Mouse (Mus musculus): ENCODE measurements around the gene Adat1. TPM values are rescaled to one million over a fixed set of nuclear protein-coding genes. Genes with fewer than 3 reads are reported as not detected.
A peak's percentile ranks its signal among the peaks of the same experiment; 100 is the strongest.

Adat1 gene
- total and polyA plus RNA-seq, 2 experiments, result 2.7 to 2.8 TPM

- Histone ChIP-seq H3K9ac (ENCODE audit: low read depth, low read length) (no peak within 1 kb of the TSS), H3K79me2 (ENCODE audit: control insufficient read depth, insufficient read depth, low read length) (peaks cover 3% of the 10 kb centered on the region; the same call in 1 of the 2 replicates), H3K36me3 (ENCODE audit: control insufficient read depth, insufficient read depth, low read length) (peaks cover 16% of the 10 kb centered on the region), H3K4me1 (ENCODE audit: control insufficient read depth, insufficient read depth, low read length) (no peaks in the 10 kb centered on the region; the same call in 1 of the 2 replicates), H3K27ac (replicated peaks; ENCODE audit: insufficient read depth, low read depth, low read length) (no peak within 1 kb of the TSS), H3K27me3 (ENCODE audit: control insufficient read depth, insufficient read depth, low read length) (no peaks in the 10 kb centered on the region), H3K4me3 (ENCODE audit: insufficient read depth, low read depth, low read length) (no peak within 1 kb of the TSS)
- no peak for TF ChIP-seq CTCF (IDR thresholded peaks at IDR 0.05; ENCODE audit: low read depth, low read length)
- no peak for TF ChIP-seq POLR2A (IDR thresholded peaks at IDR 0.05; ENCODE audit: extremely low read depth, insufficient read depth, low read length)
- 95% methylated on average over 11 of the region's 11 CpGs for WGBS
- no peak for DNase-seq (ENCODE audit: extremely low read depth, low read depth, low spot score)
Observed at GRCm38 (mm10) chr8:112014936-112015335, 22.8 kb upstream of the Adat1 start, which contains the start of gene Gm6793. Gm6793 (minus strand) TSS chr8:112015036.

- Histone ChIP-seq H3K79me2 (ENCODE audit: control insufficient read depth, insufficient read depth, low read length) (peaks cover 8% of the 10 kb centered on the region; the same call in 1 of the 2 replicates), H3K27ac (replicated peaks; ENCODE audit: insufficient read depth, low read depth, low read length) (peak overlapping the region; percentile 57), H3K36me3 (ENCODE audit: control insufficient read depth, insufficient read depth, low read length) (peaks cover 2% of the 10 kb centered on the region; the same call in 1 of the 2 replicates), H3K9ac (ENCODE audit: low read depth, low read length) (peak overlapping the region; percentile 88), H3K4me1 (ENCODE audit: control insufficient read depth, insufficient read depth, low read length) (no peaks in the 10 kb centered on the region; the same call in 1 of the 2 replicates), H3K4me3 (ENCODE audit: insufficient read depth, low read depth, low read length) (peak overlapping the region; percentile 92), H3K27me3 (ENCODE audit: control insufficient read depth, insufficient read depth, low read length) (no peaks in the 10 kb centered on the region)
- DNase-seq (ENCODE audit: extremely low read depth, low read depth, low spot score), result peak; percentile 51
- WGBS, result under 1% methylated on average over 40 of the region's 40 CpGs
- no peak for TF ChIP-seq POLR2A (IDR thresholded peaks at IDR 0.05; ENCODE audit: extremely low read depth, insufficient read depth, low read length)
- TF ChIP-seq CTCF (IDR thresholded peaks at IDR 0.05; ENCODE audit: low read depth, low read length), result no peak
Observed at GRCm38 (mm10) chr8:112011816-112012242, 19.7 kb upstream of the Adat1 start.

DNA sequence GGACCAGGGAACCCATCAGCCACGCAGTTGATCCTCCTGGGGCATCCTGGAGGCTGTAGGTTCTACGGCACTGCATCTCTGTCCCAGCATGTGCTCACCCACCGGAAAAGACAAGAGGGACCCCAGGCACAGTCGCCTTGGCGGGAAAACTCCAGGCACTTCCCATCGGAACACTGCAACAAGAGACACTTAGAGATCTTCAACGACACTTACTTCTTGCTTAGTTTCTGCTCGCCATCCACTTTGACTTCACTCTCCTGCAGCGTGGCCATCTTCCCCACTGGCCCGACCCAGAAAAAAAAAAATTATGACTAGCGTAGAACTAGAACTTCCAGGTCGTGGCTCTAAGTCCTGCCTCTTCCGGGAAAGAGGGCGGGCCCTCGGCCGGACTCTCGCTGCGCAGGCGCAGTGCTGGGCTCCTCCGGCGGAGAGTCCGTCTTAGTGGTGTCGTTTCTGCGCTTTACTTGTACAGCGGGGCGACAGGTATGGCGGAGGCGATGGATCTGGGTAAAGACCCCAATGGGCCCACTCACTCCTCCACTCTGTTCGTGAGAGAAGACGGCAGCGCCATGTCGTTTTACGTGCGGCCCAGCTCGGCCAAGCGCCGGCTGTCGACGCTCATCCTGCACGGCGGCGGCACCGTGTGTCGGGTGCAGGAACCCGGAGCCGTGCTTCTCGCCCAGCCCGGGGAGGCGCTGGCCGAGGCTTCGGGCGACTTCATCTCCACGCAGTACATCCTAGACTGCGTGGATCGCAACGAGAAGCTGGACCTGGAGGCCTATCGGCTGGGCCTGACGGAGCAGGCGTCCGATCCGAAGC lies 19.1 kb upstream of the Adat1 start, which contains the start of the genes Kars and Terf2ip:
Kars (minus strand) TSS at position 327 of the 819 bp plus-strand sequence.
Terf2ip (plus strand) TSS at position 402 of the 819 bp plus-strand sequence.
- no peaks in the 10 kb centered on the region; the same call in 1 of the 2 replicates for H3K4me1 ChIP-seq (ENCODE audit: control insufficient read depth, insufficient read depth, low read length)
- H3K79me2 ChIP-seq (ENCODE audit: control insufficient read depth, insufficient read depth, low read length), result peaks cover 8% of the 10 kb centered on the region; the same call in 1 of the 2 replicates
- no peaks in the 10 kb centered on the region for H3K27me3 ChIP-seq (ENCODE audit: control insufficient read depth, insufficient read depth, low read length)
- peak within 1 kb of the TSS; percentile 57 for H3K27ac ChIP-seq (replicated peaks; ENCODE audit: insufficient read depth, low read depth, low read length)
- DNase-seq (ENCODE audit: extremely low read depth, low read depth, low spot score), result peak; percentile 85
- WGBS, result under 1% methylated on average over 61 of the region's 61 CpGs
- peak within 1 kb of the TSS; percentile 88 for H3K9ac ChIP-seq (ENCODE audit: low read depth, low read length)
- H3K36me3 ChIP-seq (ENCODE audit: control insufficient read depth, insufficient read depth, low read length), result peaks cover 2% of the 10 kb centered on the region; the same call in 1 of the 2 replicates
- TF ChIP-seq POLR2A (IDR thresholded peaks at IDR 0.05; ENCODE audit: extremely low read depth, insufficient read depth, low read length), result peak; percentile 88
- TF ChIP-seq CTCF (IDR thresholded peaks at IDR 0.05; ENCODE audit: low read depth, low read length), result no peak
- H3K4me3 ChIP-seq (ENCODE audit: insufficient read depth, low read depth, low read length), result peak within 1 kb of the TSS; percentile 92

GRCm38 (mm10) chr8:112009558-112009957 lies 17.5 kb upstream of the Adat1 start:
- no peaks in the 10 kb centered on the region for H3K27me3 ChIP-seq (ENCODE audit: control insufficient read depth, insufficient read depth, low read length)
- H3K9ac ChIP-seq (ENCODE audit: low read depth, low read length), result no peak overlapping the region
- 91% methylated on average over 7 of the region's 7 CpGs for WGBS
- no peak overlapping the region for H3K4me3 ChIP-seq (ENCODE audit: insufficient read depth, low read depth, low read length)
- H3K36me3 ChIP-seq (ENCODE audit: control insufficient read depth, insufficient read depth, low read length), result peaks cover 7% of the 10 kb centered on the region; the same call in 1 of the 2 replicates
- TF ChIP-seq CTCF (IDR thresholded peaks at IDR 0.05; ENCODE audit: low read depth, low read length), result no peak
- no peak for TF ChIP-seq POLR2A (IDR thresholded peaks at IDR 0.05; ENCODE audit: extremely low read depth, insufficient read depth, low read length)
- no peak for DNase-seq (ENCODE audit: extremely low read depth, low read depth, low spot score)
- no peak overlapping the region for H3K27ac ChIP-seq (replicated peaks; ENCODE audit: insufficient read depth, low read depth, low read length)
- peaks cover 8% of the 10 kb centered on the region; the same call in 1 of the 2 replicates for H3K79me2 ChIP-seq (ENCODE audit: control insufficient read depth, insufficient read depth, low read length)
- H3K4me1 ChIP-seq (ENCODE audit: control insufficient read depth, insufficient read depth, low read length), result no peaks in the 10 kb centered on the region; the same call in 1 of the 2 replicates

- no peak overlapping the region for H3K9ac ChIP-seq (ENCODE audit: low read depth, low read length)
- H3K36me3 ChIP-seq (ENCODE audit: control insufficient read depth, insufficient read depth, low read length), result peaks cover 14% of the 10 kb centered on the region; the same call in 1 of the 2 replicates
- no peaks in the 10 kb centered on the region; the same call in 1 of the 2 replicates for H3K4me1 ChIP-seq (ENCODE audit: control insufficient read depth, insufficient read depth, low read length)
- DNase-seq (ENCODE audit: extremely low read depth, low read depth, low spot score), result no peak
- H3K4me3 ChIP-seq (ENCODE audit: insufficient read depth, low read depth, low read length), result no peak overlapping the region
- H3K79me2 ChIP-seq (ENCODE audit: control insufficient read depth, insufficient read depth, low read length), result peaks cover 8% of the 10 kb centered on the region; the same call in 1 of the 2 replicates
- WGBS, result 84% methylated on average over 2 of the region's 2 CpGs
- TF ChIP-seq POLR2A (IDR thresholded peaks at IDR 0.05; ENCODE audit: extremely low read depth, insufficient read depth, low read length) (no peak), CTCF (IDR thresholded peaks at IDR 0.05; ENCODE audit: low read depth, low read length) (no peak)
- no peaks in the 10 kb centered on the region for H3K27me3 ChIP-seq (ENCODE audit: control insufficient read depth, insufficient read depth, low read length)
- H3K27ac ChIP-seq (replicated peaks; ENCODE audit: insufficient read depth, low read depth, low read length), result no peak overlapping the region
Observed at GRCm38 (mm10) chr8:112007669-112008068, 15.6 kb upstream of the Adat1 start.
